Mouse (Mus musculus) kidney, postnatal 10 days (tissue): ENCODE results near the gene Sel1l3.

ENCODE experiments used
- DNase-seq: peaks from one replicate; pipeline ENCODE4 v3.0.0; 2021; ENCODE audit warnings: mixed read lengths

The Sel1l3 gene

GRCm38 (mm10) chr5:53172256-53172636 is 41.5 kb downstream of the Sel1l3 start:
- no peak for DNase-seq

GRCm38 (mm10) chr5:53171611-53172255 is 42.0 kb downstream of the Sel1l3 start:
- no peak for DNase-seq

GRCm38 (mm10) chr5:53167564-53167963 is 46.2 kb downstream of the Sel1l3 start:
- DNase-seq, result no peak

- DNase-seq, result no peak
Observed at GRCm38 (mm10) chr5:53165672-53166071, 48.1 kb downstream of the Sel1l3 start.

- no peak for DNase-seq
Observed at GRCm38 (mm10) chr5:53162436-53162835, 51.3 kb downstream of the Sel1l3 start.

GRCm38 (mm10) chr5:53161506-53162186 is 52.1 kb downstream of the Sel1l3 start:
- DNase-seq, result no peak

- DNase-seq, result no peak
Observed at GRCm38 (mm10) chr5:53160207-53160606, 53.5 kb downstream of the Sel1l3 start.

- no peak for DNase-seq
Observed at GRCm38 (mm10) chr5:53159631-53160030, 54.1 kb downstream of the Sel1l3 start.

- DNase-seq, result no peak
Observed at GRCm38 (mm10) chr5:53159166-53159565, 54.6 kb downstream of the Sel1l3 start.

GRCm38 (mm10) chr5:53155985-53156679 is 57.6 kb downstream of the Sel1l3 start:
- DNase-seq, result no peak

GRCm38 (mm10) chr5:53154501-53154900 is 59.2 kb downstream of the Sel1l3 start:
- DNase-seq, result no peak

GRCm38 (mm10) chr5:53154078-53154477 is 59.6 kb downstream of the Sel1l3 start:
- no peak for DNase-seq

GRCm38 (mm10) chr5:53153144-53153543 is 60.6 kb downstream of the Sel1l3 start:
- DNase-seq, result no peak

GRCm38 (mm10) chr5:53151379-53151960 is 62.3 kb downstream of the Sel1l3 start:
- DNase-seq, result no peak

GRCm38 (mm10) chr5:53148960-53149685 is 64.6 kb downstream of the Sel1l3 start:
- no peak for DNase-seq

GRCm38 (mm10) chr5:53148160-53148923 is 65.4 kb downstream of the Sel1l3 start:
- DNase-seq, result no peak

- no peak for DNase-seq
Observed at GRCm38 (mm10) chr5:53147418-53147817, 66.3 kb downstream of the Sel1l3 start.

- no peak for DNase-seq
Observed at GRCm38 (mm10) chr5:53146684-53147061, 67.1 kb downstream of the Sel1l3 start.

GRCm38 (mm10) chr5:53146049-53146683 is 67.6 kb downstream of the Sel1l3 start:
- DNase-seq, result no peak

- DNase-seq, result no peak
Observed at GRCm38 (mm10) chr5:53142587-53142986, 71.1 kb downstream of the Sel1l3 start.

GRCm38 (mm10) chr5:53140158-53140927 is 73.4 kb downstream of the Sel1l3 start:
- no peak for DNase-seq
